Mouse (Mus musculus): ENCODE results near the gene Guca2b. TPM values are rescaled to one million over a fixed set of nuclear protein-coding genes. Genes with fewer than 3 reads are reported as not detected.

The Guca2b gene
- polyA plus RNA-seq, 1 experiment from 2014 or later: 1.3 TPM

DNA sequence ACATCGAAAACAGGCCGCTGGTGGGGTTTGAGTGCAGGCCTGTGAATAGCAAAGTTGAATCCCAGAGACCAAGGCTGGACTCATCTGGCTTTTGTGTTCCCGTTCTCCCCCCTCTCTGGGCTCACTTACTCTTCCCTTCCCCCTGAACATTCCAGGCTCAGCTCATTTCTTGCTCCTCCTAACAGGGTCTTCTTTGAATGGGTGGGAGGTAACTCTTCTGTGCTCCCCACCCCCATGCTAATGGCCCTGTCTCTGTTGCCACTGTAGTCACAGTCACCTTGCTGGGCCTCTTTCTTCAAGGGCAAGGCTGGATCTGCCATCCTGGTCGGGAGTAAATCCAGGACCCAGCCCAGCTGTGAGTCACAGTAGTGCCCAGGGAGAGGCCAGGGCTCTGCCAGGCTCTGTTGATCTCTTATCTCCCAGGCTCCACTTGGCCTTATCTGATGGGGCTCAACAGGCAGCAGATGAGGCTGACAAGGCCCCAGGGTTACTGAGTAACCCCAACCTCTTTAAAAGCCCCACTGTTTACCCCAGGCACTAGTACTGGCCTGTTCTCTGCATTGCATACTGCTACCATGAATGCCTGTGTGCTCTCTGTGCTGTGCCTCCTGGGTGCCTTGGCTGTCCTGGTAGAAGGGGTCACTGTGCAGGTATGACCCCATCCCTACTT is 21.4 kb downstream of the Guca2b start, which contains the start of gene Guca2a:
Gene Guca2a (plus strand): TSS at position 529 of the 670 bp plus-strand sequence.
- peak; percentile 39; the same call in 1 of the 2 replicates for ATAC-seq (ENCODE audit: low FRiP score, low TSS enrichment)
- H3K9me3 ChIP-seq (ENCODE audit: control insufficient read depth, low read length): no peaks in the 10 kb centered on the region
- no peak within 1 kb of the TSS for H3K4me2 ChIP-seq (replicated peaks; ENCODE audit: low read depth, low read length)
- 0 out of 2 replicates have a peak, but pooled peaks cover 3% of the 10 kb centered on the region for H3K36me3 ChIP-seq (ENCODE audit: control insufficient read depth, insufficient read depth, low read length)
- no peak within 1 kb of the TSS for H3K4me3 ChIP-seq (ENCODE audit: low read length)
- H3K27ac ChIP-seq (ENCODE audit: low read depth, low read length): no peak within 1 kb of the TSS
- no peaks in the 10 kb centered on the region for H3K4me1 ChIP-seq (ENCODE audit: control insufficient read depth, insufficient read depth, low read length)
- no peaks in the 10 kb centered on the region for H3K27me3 ChIP-seq (ENCODE audit: control insufficient read depth, insufficient read depth, low read length)
- no peak within 1 kb of the TSS for H3K9ac ChIP-seq (ENCODE audit: low read depth, low read length)
- WGBS: 65% methylated on average over 3 of the region's 4 CpGs

DNA sequence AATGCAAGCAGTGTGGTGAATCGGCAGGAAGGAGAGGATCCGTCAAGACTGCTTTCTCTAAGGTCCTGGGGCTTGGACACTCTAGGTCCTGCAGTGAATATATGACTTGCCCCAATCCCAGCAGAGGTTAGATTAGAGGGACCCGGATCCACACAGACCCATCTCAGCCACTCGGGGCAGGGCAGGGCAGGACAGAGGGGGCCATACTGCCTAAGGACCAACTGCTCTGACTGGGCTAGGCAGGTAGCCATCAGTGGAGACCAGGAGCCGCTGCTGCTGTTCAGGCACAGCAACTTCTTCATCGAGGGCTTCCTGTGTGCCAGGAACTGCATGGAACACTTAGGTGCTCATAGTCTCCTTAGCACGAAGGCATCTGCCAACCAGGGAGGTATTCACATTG is 22.0 kb downstream of the Guca2b start:
- no peaks in the 10 kb centered on the region for H3K9me3 ChIP-seq (ENCODE audit: control insufficient read depth, low read length)
- no peak overlapping the region for H3K9ac ChIP-seq (ENCODE audit: low read depth, low read length)
- 76% methylated on average over 7 of the region's 7 CpGs for WGBS
- no peaks in the 10 kb centered on the region for H3K27me3 ChIP-seq (ENCODE audit: control insufficient read depth, insufficient read depth, low read length)
- H3K36me3 ChIP-seq (ENCODE audit: control insufficient read depth, insufficient read depth, low read length): 0 out of 2 replicates have a peak, but pooled peaks cover 3% of the 10 kb centered on the region
- H3K27ac ChIP-seq (ENCODE audit: low read depth, low read length): no peak overlapping the region
- ATAC-seq (ENCODE audit: low FRiP score, low TSS enrichment): no peak
- H3K4me2 ChIP-seq (replicated peaks; ENCODE audit: low read depth, low read length): no peak overlapping the region
- H3K4me1 ChIP-seq (ENCODE audit: control insufficient read depth, insufficient read depth, low read length): peaks cover under 1% of the 10 kb centered on the region; the same call in 1 of the 2 replicates
- no peak overlapping the region for H3K4me3 ChIP-seq (ENCODE audit: low read length)

DNA sequence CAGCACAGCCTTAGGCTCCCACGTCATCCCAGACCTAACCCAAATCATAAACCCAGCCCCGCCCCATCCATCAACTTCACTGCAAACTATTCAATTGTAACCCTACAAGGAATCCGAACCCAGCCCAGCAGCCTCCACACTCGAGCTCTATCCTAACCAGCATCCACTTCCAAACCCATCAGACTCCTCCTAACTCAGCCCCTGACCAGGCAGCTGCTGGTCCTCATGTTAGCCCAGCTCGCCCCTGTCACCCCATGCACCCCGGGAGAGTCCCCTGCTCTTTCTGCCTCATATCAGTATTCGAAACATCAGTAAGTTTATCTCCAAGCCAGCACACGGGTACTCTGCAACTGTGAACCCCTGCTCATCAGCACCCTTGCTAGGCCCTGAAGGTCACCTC is 23.1 kb downstream of the Guca2b start:
- WGBS: 64% methylated on average over 8 of the region's 8 CpGs
- Histone ChIP-seq H3K4me1 (ENCODE audit: control insufficient read depth, insufficient read depth, low read length) (peaks cover 6% of the 10 kb centered on the region), H3K9ac (ENCODE audit: low read depth, low read length) (no peak overlapping the region), H3K4me2 (replicated peaks; ENCODE audit: low read depth, low read length) (no peak overlapping the region), H3K27ac (ENCODE audit: low read depth, low read length) (no peak overlapping the region), H3K4me3 (ENCODE audit: low read length) (no peak overlapping the region), H3K36me3 (ENCODE audit: control insufficient read depth, insufficient read depth, low read length) (0 out of 2 replicates have a peak, but pooled peaks cover 3% of the 10 kb centered on the region), H3K9me3 (ENCODE audit: control insufficient read depth, low read length) (no peaks in the 10 kb centered on the region), H3K27me3 (ENCODE audit: control insufficient read depth, insufficient read depth, low read length) (no peaks in the 10 kb centered on the region)
- ATAC-seq (ENCODE audit: low FRiP score, low TSS enrichment): no peak

DNA sequence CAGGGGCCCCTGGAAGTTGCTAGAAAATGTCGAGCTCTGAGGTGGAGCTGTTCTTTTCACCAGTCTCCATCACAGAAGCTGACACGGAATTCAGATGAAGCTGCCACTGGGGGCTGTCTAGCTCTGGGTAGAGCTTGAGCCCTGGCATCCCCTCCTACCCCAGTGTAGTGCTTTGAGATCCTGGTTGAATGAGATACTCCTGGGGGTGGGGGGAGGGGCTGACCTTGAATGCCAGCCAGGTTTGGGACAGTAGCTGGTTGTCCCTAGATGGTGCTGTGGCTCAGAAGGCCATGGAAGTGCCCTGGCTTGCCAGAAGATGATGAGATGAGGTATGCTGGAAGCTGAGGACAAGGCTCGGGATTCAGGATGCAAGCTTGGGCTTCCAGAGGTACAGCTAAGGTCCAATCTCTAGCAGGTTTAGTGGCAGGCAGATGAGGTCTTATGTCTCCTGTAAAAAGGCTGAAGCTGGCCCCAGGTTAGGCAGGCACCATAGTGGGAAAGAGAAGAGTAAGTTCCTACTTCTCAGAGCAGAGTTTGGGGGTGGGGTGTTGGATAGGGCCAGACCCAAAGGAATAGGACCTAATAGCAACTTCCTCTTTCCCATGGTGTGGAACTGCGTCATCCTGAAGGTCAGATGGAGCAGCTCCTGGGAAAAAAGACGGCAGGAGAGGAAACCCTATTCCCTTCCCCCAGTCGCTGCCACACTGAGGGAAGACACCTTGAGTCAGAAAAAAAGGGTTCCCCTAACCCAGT is 23.7 kb downstream of the Guca2b start:
- WGBS: 56% methylated on average over 6 of the region's 6 CpGs
- ATAC-seq (ENCODE audit: low FRiP score, low TSS enrichment): no peak
- Histone ChIP-seq H3K9me3 (ENCODE audit: control insufficient read depth, low read length) (no peaks in the 10 kb centered on the region), H3K4me1 (ENCODE audit: control insufficient read depth, insufficient read depth, low read length) (peaks cover 6% of the 10 kb centered on the region), H3K36me3 (ENCODE audit: control insufficient read depth, insufficient read depth, low read length) (peaks cover 7% of the 10 kb centered on the region), H3K27me3 (ENCODE audit: control insufficient read depth, insufficient read depth, low read length) (no peaks in the 10 kb centered on the region), H3K4me2 (replicated peaks; ENCODE audit: low read depth, low read length) (no peak overlapping the region), H3K27ac (ENCODE audit: low read depth, low read length) (no peak overlapping the region), H3K9ac (ENCODE audit: low read depth, low read length) (no peak overlapping the region), H3K4me3 (ENCODE audit: low read length) (no peak overlapping the region)

DNA sequence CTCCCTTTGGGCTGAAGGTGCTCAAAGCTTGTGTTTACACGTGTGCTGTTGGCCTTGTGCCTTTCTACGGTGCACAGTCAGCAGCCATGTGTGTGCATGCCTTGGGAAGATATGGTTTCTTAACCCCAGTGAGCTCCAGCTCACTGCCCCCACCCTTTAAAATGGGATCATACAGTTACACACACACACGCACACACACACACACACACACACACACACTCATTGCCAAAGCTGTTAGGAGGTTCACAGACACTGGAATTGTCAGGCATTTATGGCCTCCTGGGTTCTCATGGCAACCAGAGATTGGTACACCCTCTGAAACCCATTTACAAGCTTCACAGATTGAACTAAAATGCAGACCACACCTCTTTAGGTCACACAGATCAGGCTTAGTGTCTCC is 24.8 kb downstream of the Guca2b start:
- Histone ChIP-seq H3K27ac (ENCODE audit: low read depth, low read length) (no peak overlapping the region), H3K36me3 (ENCODE audit: control insufficient read depth, insufficient read depth, low read length) (peaks cover 18% of the 10 kb centered on the region), H3K9me3 (ENCODE audit: control insufficient read depth, low read length) (no peaks in the 10 kb centered on the region), H3K4me2 (replicated peaks; ENCODE audit: low read depth, low read length) (no peak overlapping the region), H3K9ac (ENCODE audit: low read depth, low read length) (no peak overlapping the region), H3K27me3 (ENCODE audit: control insufficient read depth, insufficient read depth, low read length) (no peaks in the 10 kb centered on the region), H3K4me1 (ENCODE audit: control insufficient read depth, insufficient read depth, low read length) (peaks cover 6% of the 10 kb centered on the region), H3K4me3 (ENCODE audit: low read length) (no peak overlapping the region)
- WGBS: 85% methylated on average over 3 of the region's 3 CpGs
- ATAC-seq (ENCODE audit: low FRiP score, low TSS enrichment): no peak

DNA sequence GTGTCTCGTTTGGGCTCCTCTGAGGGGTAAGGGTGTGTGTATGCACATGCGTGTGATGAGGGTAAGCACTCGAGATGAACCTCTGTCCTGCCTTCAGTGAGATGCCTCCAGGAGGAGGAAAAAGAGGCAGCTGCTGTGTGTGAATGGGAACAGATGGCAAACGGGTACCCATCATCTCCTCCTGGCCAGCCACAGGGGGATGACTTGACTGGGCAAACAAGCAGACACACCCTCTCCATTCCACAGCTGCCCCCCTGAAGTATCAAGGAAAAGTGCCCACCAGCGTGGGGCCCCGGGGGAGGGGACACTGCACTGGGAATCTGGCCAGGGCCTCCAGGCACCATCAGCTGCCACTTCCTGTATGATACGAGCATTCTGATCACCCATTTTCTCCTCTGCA is 25.4 kb downstream of the Guca2b start:
- WGBS: 62% methylated on average over 7 of the region's 7 CpGs
- no peak overlapping the region for H3K9ac ChIP-seq (ENCODE audit: low read depth, low read length)
- H3K27ac ChIP-seq (ENCODE audit: low read depth, low read length): no peak overlapping the region
- H3K9me3 ChIP-seq (ENCODE audit: control insufficient read depth, low read length): no peaks in the 10 kb centered on the region
- H3K4me2 ChIP-seq (replicated peaks; ENCODE audit: low read depth, low read length): no peak overlapping the region
- H3K27me3 ChIP-seq (ENCODE audit: control insufficient read depth, insufficient read depth, low read length): no peaks in the 10 kb centered on the region
- peaks cover 6% of the 10 kb centered on the region for H3K4me1 ChIP-seq (ENCODE audit: control insufficient read depth, insufficient read depth, low read length)
- H3K4me3 ChIP-seq (ENCODE audit: low read length): no peak overlapping the region
- ATAC-seq (ENCODE audit: low FRiP score, low TSS enrichment): no peak
- H3K36me3 ChIP-seq (ENCODE audit: control insufficient read depth, insufficient read depth, low read length): peaks cover 19% of the 10 kb centered on the region

DNA sequence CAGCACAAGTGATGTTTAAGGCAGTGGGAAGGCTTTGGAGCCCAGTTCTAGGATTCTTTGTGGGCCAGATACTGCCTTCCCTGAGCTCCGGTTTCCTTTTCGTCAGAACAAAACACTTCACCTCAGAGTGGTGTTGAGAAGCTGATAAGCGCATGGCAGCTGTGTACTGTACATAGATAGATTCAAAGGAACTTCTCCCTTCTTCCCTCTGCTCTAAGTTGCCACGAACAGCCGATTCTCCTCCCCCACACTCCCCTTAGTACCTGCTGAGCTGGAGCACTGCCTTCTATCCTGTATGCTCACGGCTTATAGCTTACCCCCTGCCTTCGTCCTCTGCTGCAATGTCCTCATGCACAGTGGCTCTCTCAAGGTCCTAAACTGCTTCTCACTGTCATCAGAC is 26.0 kb downstream of the Guca2b start:
- 74% methylated on average over 7 of the region's 7 CpGs for WGBS
- Histone ChIP-seq H3K4me3 (ENCODE audit: low read length) (no peak overlapping the region), H3K4me2 (replicated peaks; ENCODE audit: low read depth, low read length) (no peak overlapping the region), H3K4me1 (ENCODE audit: control insufficient read depth, insufficient read depth, low read length) (peaks cover 6% of the 10 kb centered on the region), H3K9me3 (ENCODE audit: control insufficient read depth, low read length) (no peaks in the 10 kb centered on the region), H3K9ac (ENCODE audit: low read depth, low read length) (no peak overlapping the region), H3K27ac (ENCODE audit: low read depth, low read length) (no peak overlapping the region), H3K36me3 (ENCODE audit: control insufficient read depth, insufficient read depth, low read length) (peaks cover 19% of the 10 kb centered on the region), H3K27me3 (ENCODE audit: control insufficient read depth, insufficient read depth, low read length) (no peaks in the 10 kb centered on the region)
- ATAC-seq (ENCODE audit: low FRiP score, low TSS enrichment): no peak

DNA sequence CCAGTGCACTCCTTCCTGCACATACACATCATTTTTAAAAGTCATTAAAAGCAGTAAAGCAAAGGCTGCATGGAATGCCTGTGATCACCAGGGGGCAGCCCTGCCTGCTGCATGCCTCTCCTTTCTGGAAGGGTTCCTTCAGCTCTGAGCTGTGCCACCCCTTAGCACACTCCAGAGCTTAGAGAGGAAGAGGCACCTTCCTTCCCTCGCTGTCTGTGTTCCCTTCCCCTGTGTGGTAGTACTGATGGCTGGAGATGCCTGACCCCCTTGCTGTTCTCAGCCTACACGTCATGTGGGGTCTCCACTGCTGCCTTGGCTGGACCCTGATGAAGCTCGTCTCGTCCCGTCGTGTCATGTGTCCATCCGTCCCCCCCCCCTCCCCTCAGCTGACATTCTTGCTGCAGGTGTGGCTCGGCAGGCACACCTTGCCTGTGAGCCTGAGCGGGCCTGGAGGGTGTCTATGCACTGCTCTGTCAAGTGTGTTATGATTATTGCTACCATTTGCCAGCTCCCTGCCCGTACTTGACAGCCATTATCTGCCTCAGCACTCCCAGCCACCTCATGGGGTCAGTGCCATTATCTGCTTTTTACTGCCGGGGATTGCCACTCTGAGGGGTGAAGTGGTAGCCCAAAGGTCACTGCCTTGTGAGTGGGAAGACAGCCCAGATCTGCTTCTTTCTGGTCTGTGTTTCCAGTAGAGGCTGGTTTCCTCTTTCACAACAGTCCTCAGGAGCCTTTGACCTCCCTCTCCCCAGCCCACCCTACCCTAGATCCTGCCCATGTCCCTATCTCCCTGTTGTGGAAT is 27.4 kb downstream of the Guca2b start:
- WGBS: 17% methylated on average over 11 of the region's 11 CpGs
- ATAC-seq (ENCODE audit: low FRiP score, low TSS enrichment): peak; percentile 82

More for the DNA sequence above, 27.4 kb downstream of the Guca2b start:
- Histone ChIP-seq H3K27ac (ENCODE audit: low read depth, low read length) (peak overlapping the region; percentile 17; the same call in 1 of the 2 replicates), H3K9ac (ENCODE audit: low read depth, low read length) (no peak overlapping the region), H3K4me3 (ENCODE audit: low read length) (no peak overlapping the region), H3K9me3 (ENCODE audit: control insufficient read depth, low read length) (no peaks in the 10 kb centered on the region), H3K36me3 (ENCODE audit: control insufficient read depth, insufficient read depth, low read length) (peaks cover 30% of the 10 kb centered on the region), H3K4me1 (ENCODE audit: control insufficient read depth, insufficient read depth, low read length) (peaks cover 6% of the 10 kb centered on the region), H3K27me3 (ENCODE audit: control insufficient read depth, insufficient read depth, low read length) (no peaks in the 10 kb centered on the region), H3K4me2 (replicated peaks; ENCODE audit: low read depth, low read length) (no peak overlapping the region)

Data from kidney, embryonic 14.5 days (tissue).